Mouse (Mus musculus): Measurements from ENCODE around the gene Mapk9. TPM values are rescaled to one million over a fixed set of nuclear protein-coding genes. Genes with fewer than 3 reads are reported as not detected.

The Mapk9 gene
- total and polyA plus RNA-seq, 3 experiments: 7.8 to 47.9 (median 39.1) TPM

GRCm38 (mm10) chr11:49834248-49834647 is 12.3 kb upstream of the Mapk9 start:
- ATAC-seq (ENCODE audit: extremely low read depth, insufficient number of reproducible peaks, low FRiP score, poor library complexity, severe bottlenecking) (no peak), DNase-seq (ENCODE audit: low spot score) (no peak)
- peaks cover 37% of the 10 kb centered on the region for H3K27me3 ChIP-seq (ENCODE audit: insufficient read depth, low read length)
- no peaks in the 10 kb centered on the region for H3K36me3 ChIP-seq (replicated peaks)
- no peak overlapping the region for H3K4me3 ChIP-seq (ENCODE audit: low read depth, low read length)
- H3K9me3 ChIP-seq (replicated peaks): no peaks in the 10 kb centered on the region
- H3K4me1 ChIP-seq (ENCODE audit: insufficient read depth, low read depth, low read length): no peaks in the 10 kb centered on the region
- no peak for TF ChIP-seq GATA1 (IDR thresholded peaks at IDR 0.05; ENCODE audit: borderline replicate concordance, low read length)
- TF ChIP-seq CTCF (IDR thresholded peaks at IDR 0.05; ENCODE audit: low read depth, low read length): no peak
- no peak for TF ChIP-seq TAL1 (conservative IDR thresholded peaks at IDR 0.05; ENCODE audit: low read depth, low read length)
- TF ChIP-seq POLR2AphosphoS5 (IDR thresholded peaks at IDR 0.05; ENCODE audit: insufficient replicate concordance, low read depth, low read length): no peak
- TF ChIP-seq GATA2 (IDR thresholded peaks at IDR 0.05; ENCODE audit: borderline replicate concordance, low read depth, low read length): no peak

GRCm38 (mm10) chr11:49835257-49835956 is 11.1 kb upstream of the Mapk9 start:
- Histone ChIP-seq H3K9me3 (replicated peaks) (no peaks in the 10 kb centered on the region), H3K27me3 (ENCODE audit: insufficient read depth, low read length) (peaks cover 30% of the 10 kb centered on the region), H3K4me1 (ENCODE audit: insufficient read depth, low read depth, low read length) (no peaks in the 10 kb centered on the region), H3K36me3 (replicated peaks) (no peaks in the 10 kb centered on the region), H3K4me3 (ENCODE audit: low read depth, low read length) (no peak overlapping the region)
- TF ChIP-seq CTCF (IDR thresholded peaks at IDR 0.05; ENCODE audit: low read depth, low read length) (no peak), GATA2 (IDR thresholded peaks at IDR 0.05; ENCODE audit: borderline replicate concordance, low read depth, low read length) (no peak), POLR2AphosphoS5 (IDR thresholded peaks at IDR 0.05; ENCODE audit: insufficient replicate concordance, low read depth, low read length) (no peak), GATA1 (IDR thresholded peaks at IDR 0.05; ENCODE audit: borderline replicate concordance, low read length) (no peak), TAL1 (conservative IDR thresholded peaks at IDR 0.05; ENCODE audit: low read depth, low read length) (no peak)
- no peak for DNase-seq (ENCODE audit: low spot score)
- ATAC-seq (ENCODE audit: extremely low read depth, insufficient number of reproducible peaks, low FRiP score, poor library complexity, severe bottlenecking): no peak

- no peak for ATAC-seq (ENCODE audit: extremely low read depth, insufficient number of reproducible peaks, low FRiP score, poor library complexity, severe bottlenecking)
- H3K4me3 ChIP-seq (ENCODE audit: low read depth, low read length): no peak overlapping the region
- TF ChIP-seq CTCF (IDR thresholded peaks at IDR 0.05; ENCODE audit: low read depth, low read length) (no peak), TAL1 (conservative IDR thresholded peaks at IDR 0.05; ENCODE audit: low read depth, low read length) (no peak), GATA2 (IDR thresholded peaks at IDR 0.05; ENCODE audit: borderline replicate concordance, low read depth, low read length) (no peak), POLR2AphosphoS5 (IDR thresholded peaks at IDR 0.05; ENCODE audit: insufficient replicate concordance, low read depth, low read length) (no peak), GATA1 (IDR thresholded peaks at IDR 0.05; ENCODE audit: borderline replicate concordance, low read length) (no peak)
- no peaks in the 10 kb centered on the region for H3K9me3 ChIP-seq (replicated peaks)
- DNase-seq (ENCODE audit: low spot score): no peak
- H3K36me3 ChIP-seq (replicated peaks): no peaks in the 10 kb centered on the region
- H3K4me1 ChIP-seq (ENCODE audit: insufficient read depth, low read depth, low read length): peaks cover 12% of the 10 kb centered on the region
- H3K27me3 ChIP-seq (ENCODE audit: insufficient read depth, low read length): peaks cover 14% of the 10 kb centered on the region
Observed at GRCm38 (mm10) chr11:49837717-49838407, 8.7 kb upstream of the Mapk9 start.

- Histone ChIP-seq H3K36me3 (replicated peaks) (no peaks in the 10 kb centered on the region), H3K27me3 (ENCODE audit: insufficient read depth, low read length) (peaks cover 3% of the 10 kb centered on the region; the same call in 1 of the 2 replicates), H3K4me1 (ENCODE audit: insufficient read depth, low read depth, low read length) (peaks cover 25% of the 10 kb centered on the region), H3K4me3 (ENCODE audit: low read depth, low read length) (no peak overlapping the region), H3K9me3 (replicated peaks) (no peaks in the 10 kb centered on the region)
- ATAC-seq (ENCODE audit: extremely low read depth, insufficient number of reproducible peaks, low FRiP score, poor library complexity, severe bottlenecking): no peak
- TF ChIP-seq CTCF (IDR thresholded peaks at IDR 0.05; ENCODE audit: low read depth, low read length): no peak
- no peak for DNase-seq (ENCODE audit: low spot score)
Observed at GRCm38 (mm10) chr11:49840666-49841065, 5.9 kb upstream of the Mapk9 start.

- Histone ChIP-seq H3K4me1 (ENCODE audit: insufficient read depth, low read depth, low read length) (peaks cover 33% of the 10 kb centered on the region), H3K27me3 (ENCODE audit: insufficient read depth, low read length) (peaks cover 3% of the 10 kb centered on the region; the same call in 1 of the 2 replicates), H3K4me3 (ENCODE audit: low read depth, low read length) (no peak overlapping the region), H3K36me3 (replicated peaks) (no peaks in the 10 kb centered on the region), H3K9me3 (replicated peaks) (no peaks in the 10 kb centered on the region)
- DNase-seq (ENCODE audit: low spot score) (no peak), ATAC-seq (ENCODE audit: extremely low read depth, insufficient number of reproducible peaks, low FRiP score, poor library complexity, severe bottlenecking) (no peak)
- TF ChIP-seq TAL1 (conservative IDR thresholded peaks at IDR 0.05; ENCODE audit: low read depth, low read length) (no peak), POLR2AphosphoS5 (IDR thresholded peaks at IDR 0.05; ENCODE audit: insufficient replicate concordance, low read depth, low read length) (no peak), CTCF (IDR thresholded peaks at IDR 0.05; ENCODE audit: low read depth, low read length) (no peak), GATA1 (IDR thresholded peaks at IDR 0.05; ENCODE audit: borderline replicate concordance, low read length) (no peak), GATA2 (IDR thresholded peaks at IDR 0.05; ENCODE audit: borderline replicate concordance, low read depth, low read length) (no peak)
Observed at GRCm38 (mm10) chr11:49841886-49842285, 4.7 kb upstream of the Mapk9 start.

GRCm38 (mm10) chr11:49842718-49843117 is 3.8 kb upstream of the Mapk9 start:
- ATAC-seq (ENCODE audit: extremely low read depth, insufficient number of reproducible peaks, low FRiP score, poor library complexity, severe bottlenecking): no peak
- H3K36me3 ChIP-seq (replicated peaks): no peaks in the 10 kb centered on the region
- no peak overlapping the region for H3K4me3 ChIP-seq (ENCODE audit: low read depth, low read length)
- DNase-seq (ENCODE audit: low spot score): no peak
- peaks cover 41% of the 10 kb centered on the region for H3K4me1 ChIP-seq (ENCODE audit: insufficient read depth, low read depth, low read length)
- peaks cover 3% of the 10 kb centered on the region; the same call in 1 of the 2 replicates for H3K27me3 ChIP-seq (ENCODE audit: insufficient read depth, low read length)
- no peaks in the 10 kb centered on the region for H3K9me3 ChIP-seq (replicated peaks)
- TF ChIP-seq POLR2AphosphoS5 (IDR thresholded peaks at IDR 0.05; ENCODE audit: insufficient replicate concordance, low read depth, low read length): no peak
- TF ChIP-seq CTCF (IDR thresholded peaks at IDR 0.05; ENCODE audit: low read depth, low read length): no peak
- no peak for TF ChIP-seq GATA1 (IDR thresholded peaks at IDR 0.05; ENCODE audit: borderline replicate concordance, low read length)
- TF ChIP-seq GATA2 (IDR thresholded peaks at IDR 0.05; ENCODE audit: borderline replicate concordance, low read depth, low read length): no peak
- TF ChIP-seq TAL1 (conservative IDR thresholded peaks at IDR 0.05; ENCODE audit: low read depth, low read length): no peak

Data from G1E (cell line).